Mouse (Mus musculus) common myeloid progenitor, adult 5-6 weeks (primary cell): ENCODE data around the gene Vapa. TPM values are rescaled to one million over a fixed set of nuclear protein-coding genes. Genes with fewer than 3 reads are reported as not detected.
"Not testable (repeated sequence)": the region's sequence is repeated elsewhere in the genome, so short reads cannot be mapped to it uniquely, and the experiment has no call there.

Experiments used
- ATAC-seq: replicated peaks from 2 replicates; pipeline ENCODE4 v1.8.0; 2016; ENCODE audit warnings: low read depth, mild to moderate bottlenecking, moderate TSS enrichment, inconsistent platforms; ENCODE audit not compliant: poor library complexity, severe bottlenecking
- total RNA-seq: library from RNA; stranded (forward); fragments of 200-1000, 187-1606 nt; gene quantifications from 2 replicates; pipeline ENCODE4 v1.2.3, GENCODE M21; 2017

The Vapa gene
- total RNA-seq, 1 experiment from 2014 or later = 57.9 TPM

DNA sequence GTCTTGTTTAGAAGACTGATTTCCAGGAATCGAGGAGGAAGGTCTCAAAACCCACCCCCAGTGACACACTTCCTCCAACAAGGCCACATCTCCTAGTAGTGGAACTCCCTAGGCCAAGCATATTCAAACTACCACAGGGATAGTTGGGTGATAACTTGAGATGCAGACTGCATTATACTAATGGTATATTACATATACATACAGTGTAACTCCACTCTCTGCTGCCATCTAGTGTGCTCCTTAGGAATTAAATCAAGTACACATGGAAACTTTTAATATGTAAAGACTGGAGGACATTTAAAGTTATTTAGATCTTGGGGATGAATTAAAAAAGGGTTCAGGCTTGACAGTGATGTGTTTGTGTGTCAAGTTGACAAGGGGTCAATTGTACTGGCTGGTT, 38.0 kb downstream of the Vapa start:
- ATAC-seq = peak; percentile 77

DNA sequence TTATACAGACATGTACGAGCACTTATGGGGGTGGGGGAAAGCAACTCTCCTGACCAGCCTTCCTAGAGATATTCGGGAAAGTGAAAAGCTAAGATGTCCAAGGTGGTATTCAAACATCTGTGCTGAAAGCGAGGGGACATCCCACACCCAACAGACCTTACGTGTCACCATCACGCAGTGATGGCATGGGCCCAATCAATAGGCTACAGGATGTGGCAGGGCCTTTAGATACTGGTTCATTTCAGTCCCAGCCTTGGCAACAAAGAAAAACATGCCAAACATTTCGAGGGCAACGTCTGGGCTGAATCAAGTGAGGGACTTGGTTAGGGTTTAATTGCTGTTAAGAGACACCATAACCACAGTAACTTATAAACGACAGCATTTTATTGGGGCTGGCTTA, 38.5 kb downstream of the Vapa start:
- ATAC-seq = peak; percentile 58

GRCm38 (mm10) chr17:65571866-65572265, 41.5 kb downstream of the Vapa start:
- no peak for ATAC-seq

- no peak for ATAC-seq
Observed at GRCm38 (mm10) chr17:65571466-65571865, 41.9 kb downstream of the Vapa start.

GRCm38 (mm10) chr17:65564189-65564588, 49.2 kb downstream of the Vapa start:
- no peak for ATAC-seq

GRCm38 (mm10) chr17:65563345-65563744, 50.0 kb downstream of the Vapa start:
- ATAC-seq = no peak

DNA sequence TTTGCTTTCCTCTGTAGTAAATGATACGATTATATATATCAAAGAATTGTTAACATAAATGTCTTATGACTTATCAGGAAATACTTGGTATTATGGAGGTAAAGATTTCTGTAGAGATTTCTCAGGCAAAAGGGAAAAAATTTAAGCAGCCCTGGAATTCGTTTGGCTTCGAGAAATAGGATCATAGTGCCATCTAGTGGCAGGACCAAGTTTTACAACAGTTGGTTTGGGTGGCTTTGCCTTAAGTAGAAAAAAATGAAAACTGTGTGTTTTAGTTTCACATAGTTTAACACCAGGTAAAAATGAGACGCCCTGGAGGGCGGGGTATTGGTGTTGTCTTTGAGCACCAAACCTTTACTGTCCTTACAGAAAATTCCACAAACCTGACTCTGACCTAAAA, 50.6 kb downstream of the Vapa start:
- 0 out of 2 replicates have a peak, but pooled peaks have one; percentile 26 for ATAC-seq

DNA sequence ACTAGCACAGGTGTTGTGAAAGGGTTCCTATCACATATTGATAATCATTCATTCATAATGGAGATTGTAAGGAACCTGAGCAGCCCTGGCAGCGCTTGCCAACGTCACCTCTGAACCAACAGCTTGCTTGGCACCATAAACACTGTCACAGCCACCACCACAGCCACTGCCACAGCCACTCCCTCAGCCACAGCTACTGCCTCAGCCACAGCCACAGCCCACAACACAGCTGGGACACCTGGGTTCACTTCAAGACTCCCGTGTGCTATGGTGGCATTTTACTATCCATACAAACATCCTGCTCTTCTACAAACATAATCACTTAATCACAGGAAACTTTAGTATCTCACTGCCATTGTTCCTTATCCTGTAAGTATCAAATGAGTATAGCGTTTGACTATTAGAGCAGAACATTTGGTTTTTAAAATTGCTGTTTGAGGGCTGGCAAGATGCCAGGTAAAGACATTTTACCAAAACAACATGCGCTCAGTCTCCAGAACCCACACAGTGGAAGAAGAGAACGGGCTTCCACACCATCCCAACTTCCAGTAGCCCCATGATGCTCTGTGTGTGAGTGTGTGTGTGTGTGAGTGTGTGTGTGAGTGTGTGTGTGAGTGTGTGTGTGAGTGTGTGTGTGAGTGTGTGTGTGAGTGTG, 51.9 kb downstream of the Vapa start:
- ATAC-seq = peak; percentile 35

DNA sequence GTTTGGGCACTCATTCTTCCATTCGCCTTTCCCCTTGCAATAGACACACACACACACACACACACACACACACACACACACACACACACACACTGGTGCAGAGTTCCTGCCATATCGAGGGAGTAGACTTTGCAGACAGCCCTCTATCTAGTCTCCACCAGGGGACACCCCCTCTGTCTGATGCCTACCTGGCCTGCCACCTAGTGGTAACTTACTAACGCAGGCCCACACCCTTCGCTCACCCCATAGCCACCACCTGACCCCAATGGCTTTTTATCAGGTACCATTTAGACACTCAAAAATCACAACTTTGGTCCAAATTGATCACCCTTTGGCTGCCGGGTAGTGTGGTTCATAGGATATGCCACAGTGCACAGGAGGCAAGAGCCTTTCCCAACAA, 54.1 kb downstream of the Vapa start:
- ATAC-seq = peak; percentile 71

GRCm38 (mm10) chr17:65558788-65559187, 54.6 kb downstream of the Vapa start:
- no peak for ATAC-seq

DNA sequence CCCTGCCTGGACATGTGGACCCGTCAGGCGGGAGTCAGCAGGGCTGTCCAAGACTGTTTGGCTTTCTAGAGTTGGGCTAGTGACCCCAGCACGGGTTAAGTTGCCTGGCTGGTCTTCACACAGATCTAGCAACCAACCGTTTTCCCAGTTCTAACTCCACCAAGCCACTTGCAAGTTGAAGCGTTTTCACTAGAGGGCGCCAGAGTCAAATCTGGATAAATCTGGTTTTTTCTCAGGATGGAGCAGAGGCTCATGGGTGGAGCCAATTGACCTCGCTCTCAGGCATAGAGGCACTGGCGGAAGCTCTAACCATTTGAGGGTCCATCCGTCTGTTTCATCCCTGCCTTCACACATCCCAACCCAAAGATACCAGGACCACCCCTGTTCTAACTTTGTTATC, 55.1 kb downstream of the Vapa start:
- peak; percentile 51 for ATAC-seq

GRCm38 (mm10) chr17:65557212-65557611, 56.1 kb downstream of the Vapa start:
- ATAC-seq = peak; percentile 39

DNA sequence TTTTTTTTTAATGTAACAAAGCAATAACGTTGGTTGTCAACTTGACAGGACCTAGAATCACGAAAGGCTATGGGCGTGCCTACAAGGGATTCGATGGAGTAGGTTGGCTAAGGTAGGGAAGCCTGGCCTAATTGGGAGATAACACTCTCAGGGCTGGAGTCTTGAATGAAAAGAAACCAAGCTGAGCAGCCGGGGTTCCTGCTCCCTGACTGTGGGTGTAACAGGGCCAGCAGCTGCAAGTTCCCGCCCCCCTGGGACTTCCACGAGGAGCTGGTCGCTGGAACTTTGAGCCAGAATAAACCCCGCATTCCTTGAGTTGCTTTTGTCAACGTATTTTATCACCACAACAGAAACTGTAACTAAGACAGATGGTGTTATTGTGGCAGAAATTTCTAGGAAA, 56.6 kb downstream of the Vapa start:
- no peak for ATAC-seq

- ATAC-seq = no peak
Observed at GRCm38 (mm10) chr17:65552426-65552997, 60.8 kb downstream of the Vapa start.

GRCm38 (mm10) chr17:65550357-65550756, 63.0 kb downstream of the Vapa start:
- ATAC-seq = no peak

- ATAC-seq = no peak
Observed at GRCm38 (mm10) chr17:65548698-65549365, 64.5 kb downstream of the Vapa start.

DNA sequence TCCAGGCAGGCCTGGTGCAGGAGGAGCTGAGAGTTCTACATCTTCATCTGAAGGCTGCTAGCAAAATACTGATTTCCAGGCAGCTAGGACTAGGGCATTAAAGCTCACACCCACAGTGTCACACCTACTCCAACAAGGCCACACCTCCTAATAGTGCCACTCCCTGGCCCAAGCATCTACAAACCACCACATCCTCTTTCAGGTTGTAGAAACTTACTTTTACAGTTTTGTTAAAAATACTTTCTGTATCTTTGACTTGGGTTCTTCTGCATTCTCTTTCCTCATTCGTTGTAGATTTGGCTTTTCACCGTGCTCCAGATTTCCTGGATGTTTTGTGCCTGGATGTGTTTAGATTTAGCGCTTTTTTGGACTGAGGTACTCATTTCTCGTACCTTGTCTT, 67.1 kb downstream of the Vapa start:
- peak; percentile 25; the same call in 1 of the 2 replicates for ATAC-seq

GRCm38 (mm10) chr17:65540441-65541272, 72.7 kb downstream of the Vapa start, which contains the start of gene Tmem232:
TSS of gene Tmem232 (minus strand) at chr17:65540782.
- peak; percentile 76 for ATAC-seq

DNA sequence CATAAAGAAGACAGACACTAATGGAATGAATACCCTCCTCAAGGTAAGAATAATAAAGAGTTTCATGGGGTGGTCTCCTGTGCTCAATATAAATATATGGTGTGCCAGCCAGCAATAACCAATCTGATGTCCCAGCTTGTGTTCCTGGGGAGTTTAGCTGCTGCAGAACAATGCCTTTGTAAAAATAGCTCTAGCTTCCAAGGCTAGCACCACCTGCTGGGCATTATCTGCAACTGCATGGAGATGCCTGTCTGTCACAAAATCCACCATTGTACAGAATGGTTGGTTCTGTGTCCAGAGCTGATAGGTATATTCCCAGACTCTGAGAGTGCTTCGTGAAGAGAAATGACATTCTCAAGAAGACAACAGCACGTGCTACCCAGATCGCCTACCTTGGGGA, 77.2 kb downstream of the Vapa start:
- ATAC-seq = peak; percentile 80

DNA sequence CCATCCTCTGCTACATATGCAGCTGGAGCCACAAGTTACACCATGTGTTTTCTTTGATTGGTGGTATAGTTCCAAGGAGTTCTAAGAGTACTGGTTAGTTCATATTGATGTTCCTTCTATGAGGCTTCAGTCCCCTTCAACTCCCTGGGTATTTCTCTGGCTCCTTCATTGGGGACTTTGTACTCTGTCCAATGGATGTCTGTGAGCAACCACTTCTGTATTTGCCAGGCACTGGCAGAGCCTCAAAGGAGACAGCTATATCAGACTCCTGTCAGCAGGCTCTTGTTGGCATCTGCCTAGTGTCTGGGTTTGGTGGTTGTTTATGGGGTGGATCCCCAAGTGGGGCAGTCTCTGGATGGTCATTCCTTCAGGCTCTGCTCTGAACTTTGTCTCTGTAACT, 81.0 kb downstream of the Vapa start:
- ATAC-seq = not testable (repeated sequence)
